Mouse (Mus musculus): ENCODE results near the gene Flt1.

DNA sequence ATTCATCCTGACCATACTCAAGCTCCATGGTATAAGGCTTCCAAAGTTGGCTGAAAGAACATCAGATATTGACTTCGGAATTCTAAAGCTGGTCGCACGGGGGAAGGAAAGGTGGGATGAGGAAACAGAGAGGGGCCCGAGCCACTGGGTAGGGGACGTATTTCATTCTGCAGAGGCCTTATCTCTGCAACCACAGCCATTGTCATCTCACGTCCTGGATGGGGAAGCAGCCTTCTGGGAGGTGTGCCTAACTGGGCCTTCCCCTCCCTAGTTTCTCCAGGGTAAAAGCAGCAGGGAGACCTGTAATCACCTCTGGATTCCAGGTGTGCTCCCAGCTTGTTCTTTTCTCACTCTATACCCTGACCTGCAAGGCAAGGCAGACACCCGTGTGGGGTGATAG lies 153.1 kb downstream of the Flt1 start:
- no peak for TF ChIP-seq POLR2A (IDR thresholded peaks at IDR 0.05; ENCODE audit: borderline replicate concordance, extremely low read depth, insufficient read depth, insufficient read length, poor library complexity, severe bottlenecking)
- no peak for TF ChIP-seq CTCF (IDR thresholded peaks at IDR 0.05; ENCODE audit: borderline replicate concordance, extremely low read depth, insufficient read depth, insufficient read length)

Measured in brain, embryonic 14.5 days (tissue).